Mouse (Mus musculus) cerebellum, postnatal 36 days (tissue): ENCODE results near the gene Ctrb1.

Source experiments
- DNase-seq, 2 experiments: peaks; one replicate each; pipeline ENCODE4 v3.0.0; 2021 to 2022; ENCODE audit warnings: mixed read lengths in 2 of 2

Ctrb1 gene

DNA sequence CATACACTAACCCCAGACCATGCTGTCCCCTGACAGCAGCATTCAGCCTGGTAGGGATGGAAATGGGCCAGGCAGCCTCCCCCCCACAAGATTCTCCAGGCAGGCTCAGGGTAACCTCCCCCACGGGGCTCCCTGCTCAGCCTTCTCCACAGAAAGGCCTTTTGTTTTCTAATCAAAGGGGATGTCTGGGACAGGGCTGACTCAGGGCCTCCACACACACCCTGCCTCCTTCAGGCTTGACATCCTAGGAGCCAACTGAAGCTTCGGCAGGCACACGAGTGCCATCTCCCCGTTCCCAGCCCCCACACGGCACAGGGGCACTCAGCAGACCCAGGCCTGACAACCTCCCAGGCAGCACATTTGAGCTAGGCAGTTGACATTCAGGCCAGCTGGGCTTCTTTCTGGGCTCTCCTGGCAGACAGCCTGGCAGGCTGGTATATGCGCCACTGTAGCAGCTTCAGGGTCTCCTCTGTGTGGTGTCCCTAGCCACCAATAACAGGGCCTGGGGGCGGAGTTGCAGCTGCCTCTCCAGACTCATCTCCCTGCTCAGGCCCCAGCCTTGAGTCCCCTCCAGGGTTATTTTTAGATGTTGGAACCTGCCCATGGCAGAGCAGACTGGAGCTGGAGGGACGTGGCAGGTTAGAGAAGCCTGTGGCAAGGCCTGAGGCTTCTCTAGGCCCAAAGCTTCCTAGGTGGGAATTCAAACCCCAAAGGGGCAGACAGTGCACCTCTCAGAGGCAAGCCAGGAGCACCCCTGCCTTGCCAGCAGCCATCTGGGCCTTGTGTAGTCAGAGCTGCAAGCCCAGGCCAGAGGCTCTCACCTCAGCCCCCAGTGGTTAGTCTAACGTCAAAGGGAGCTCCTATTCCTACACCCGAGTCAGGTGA is 26.0 kb upstream of the Ctrb1 start:
- peak; percentile 73 to 74 for DNase-seq

DNA sequence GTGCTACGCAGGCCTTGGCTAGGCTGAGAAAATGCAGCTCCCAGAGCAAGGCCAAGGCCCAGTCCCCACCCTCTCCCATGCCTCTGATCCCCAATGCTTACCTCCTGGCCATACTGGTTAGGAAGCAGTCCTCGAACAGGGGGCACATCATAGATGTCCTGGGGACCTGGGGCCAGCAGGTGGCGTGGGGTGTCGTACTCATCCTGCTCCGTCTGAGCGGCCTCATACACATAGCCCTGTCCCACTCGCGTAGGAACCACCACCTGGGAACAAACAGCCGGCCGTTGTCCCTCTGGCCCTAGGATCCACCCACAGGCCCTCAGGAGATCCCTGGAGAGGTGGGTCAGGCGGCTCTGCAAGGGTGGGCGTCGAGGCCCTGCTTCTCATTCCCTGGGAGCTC is 24.7 kb upstream of the Ctrb1 start:
- peak in 1 of 2 experiments; percentile 17 for DNase-seq

DNA sequence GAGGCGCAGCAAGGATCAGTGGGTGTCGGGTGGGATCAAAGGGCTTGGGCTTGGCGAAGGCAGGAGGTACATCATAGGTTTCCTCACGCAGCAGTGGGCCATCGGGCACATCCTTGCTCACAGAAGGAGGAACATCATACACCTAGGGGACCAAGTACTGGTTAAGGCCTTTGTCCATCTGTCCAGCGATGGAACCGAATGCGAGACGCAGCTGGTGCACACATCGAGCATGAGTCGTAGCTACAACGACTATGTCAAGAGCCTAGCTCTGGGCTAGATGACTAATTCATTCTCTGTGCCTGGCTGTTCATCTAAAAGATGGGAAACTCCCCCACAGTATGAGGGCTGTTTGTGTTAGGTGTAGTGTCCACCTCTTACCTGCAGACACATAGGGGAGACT is 23.5 kb upstream of the Ctrb1 start:
- no peak for DNase-seq

DNA sequence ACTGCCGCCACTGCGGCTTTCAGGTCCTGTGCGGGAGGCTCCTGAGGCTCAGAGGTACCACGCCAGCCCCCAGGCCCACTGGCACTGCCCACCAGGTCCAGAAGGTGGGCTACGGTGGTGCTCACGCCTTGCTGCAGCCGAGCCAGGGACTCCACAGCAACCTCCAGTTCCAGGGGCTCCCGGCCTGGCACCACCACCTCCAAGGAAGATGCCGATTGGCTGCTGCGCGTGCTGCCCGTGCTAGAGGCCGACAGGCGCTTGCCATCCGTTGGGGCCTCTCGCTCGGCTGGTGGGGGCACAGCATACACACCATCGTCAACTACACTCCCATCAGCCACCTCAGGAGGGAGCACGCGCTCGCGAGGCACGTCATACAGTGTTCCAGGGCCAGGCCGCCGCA is 23.0 kb upstream of the Ctrb1 start:
- no peak for DNase-seq

DNA sequence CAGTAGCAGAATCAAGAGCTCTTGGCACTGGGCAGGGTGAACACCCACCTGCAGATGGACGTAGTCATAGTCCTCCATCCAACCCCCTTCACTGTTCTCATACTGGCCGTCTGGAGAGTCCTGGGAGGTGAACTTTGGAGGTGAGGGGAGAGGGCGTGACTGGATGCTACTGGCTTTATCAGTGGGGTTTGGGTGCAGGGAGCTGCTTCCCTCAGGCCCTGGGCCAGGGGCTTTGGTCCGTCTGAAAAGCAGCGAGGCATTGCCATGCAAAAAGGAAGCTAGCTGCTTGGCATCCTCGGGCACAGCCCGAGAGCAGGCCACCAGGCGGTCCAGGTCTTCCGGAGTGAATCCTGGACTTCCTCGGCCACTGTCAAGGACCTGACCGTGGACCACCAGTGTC is 22.5 kb upstream of the Ctrb1 start:
- no peak for DNase-seq

DNA sequence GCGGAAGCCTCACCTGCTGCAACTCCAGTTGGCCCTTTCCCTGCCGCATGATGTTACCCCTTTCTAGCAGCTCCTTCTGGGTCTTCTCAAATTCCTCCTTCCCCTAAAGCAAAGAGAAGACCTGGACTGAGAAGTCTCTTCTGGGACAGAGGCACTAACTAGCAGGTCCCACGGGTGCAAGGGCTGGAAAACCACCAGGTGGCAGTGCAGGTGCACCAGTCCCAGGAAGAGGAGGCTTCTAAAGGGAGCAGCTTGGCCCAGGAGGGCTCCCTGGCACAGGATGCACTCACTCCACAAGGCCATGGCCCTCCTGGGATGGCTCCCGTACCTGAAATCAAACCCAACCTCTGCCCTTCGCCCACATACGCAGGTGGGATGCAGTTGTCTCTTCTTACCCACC is 21.8 kb upstream of the Ctrb1 start:
- DNase-seq: peak; percentile 92 to 94

DNA sequence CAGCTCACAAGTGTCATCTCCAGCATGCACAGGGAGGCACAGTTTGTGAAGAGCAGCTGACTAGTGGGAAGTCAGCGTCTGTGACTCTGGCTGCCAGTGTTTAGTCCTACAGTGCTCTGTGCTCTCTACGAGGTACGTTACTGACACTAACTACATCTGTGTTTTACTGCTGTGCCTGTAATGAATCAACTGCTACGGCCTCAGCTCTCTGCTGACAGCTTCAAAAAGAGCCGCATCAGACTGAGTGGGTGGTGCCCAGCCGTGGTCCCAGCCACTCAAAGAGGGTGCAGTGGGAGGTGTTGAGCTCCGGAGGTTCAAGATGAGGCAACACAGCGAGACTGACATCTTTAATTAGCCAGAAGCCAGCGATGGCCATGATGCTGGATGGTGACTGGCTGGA is 21.3 kb upstream of the Ctrb1 start:
- DNase-seq: no peak

DNA sequence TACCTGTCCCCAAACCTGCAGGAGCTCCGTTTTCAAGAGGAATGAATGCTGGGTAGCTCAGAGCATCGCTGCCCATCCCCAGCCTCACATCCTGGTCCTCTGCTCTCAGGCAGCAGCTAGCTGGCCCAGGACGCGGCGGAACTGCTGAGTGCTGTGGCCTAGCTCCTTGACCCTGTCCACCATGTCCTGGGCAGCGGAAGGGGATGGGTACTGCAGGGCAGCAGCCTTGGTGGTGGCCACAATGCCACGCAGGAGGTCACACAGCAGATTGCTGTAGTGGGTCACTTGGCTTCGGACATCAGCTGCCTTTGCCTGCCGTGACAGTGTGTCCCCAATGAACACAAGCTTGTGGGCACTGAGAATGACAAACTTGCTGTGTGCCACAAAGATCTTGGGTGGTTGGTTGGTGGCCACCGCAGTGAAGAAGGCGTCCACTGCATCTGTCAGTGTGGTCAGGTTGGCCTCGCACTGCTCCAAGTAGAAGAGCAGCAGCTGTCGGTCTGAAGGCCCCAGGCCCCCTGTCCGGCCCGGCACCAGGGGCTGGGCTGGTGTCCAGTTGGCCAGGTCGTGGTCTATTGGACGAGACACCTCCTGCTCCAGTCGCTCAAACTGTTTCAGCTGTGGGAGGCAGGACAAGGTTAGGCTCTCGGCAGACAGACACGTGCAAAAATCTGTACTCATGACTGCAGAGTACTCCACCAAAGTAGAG is 20.1 kb upstream of the Ctrb1 start:
- no peak for DNase-seq

DNA sequence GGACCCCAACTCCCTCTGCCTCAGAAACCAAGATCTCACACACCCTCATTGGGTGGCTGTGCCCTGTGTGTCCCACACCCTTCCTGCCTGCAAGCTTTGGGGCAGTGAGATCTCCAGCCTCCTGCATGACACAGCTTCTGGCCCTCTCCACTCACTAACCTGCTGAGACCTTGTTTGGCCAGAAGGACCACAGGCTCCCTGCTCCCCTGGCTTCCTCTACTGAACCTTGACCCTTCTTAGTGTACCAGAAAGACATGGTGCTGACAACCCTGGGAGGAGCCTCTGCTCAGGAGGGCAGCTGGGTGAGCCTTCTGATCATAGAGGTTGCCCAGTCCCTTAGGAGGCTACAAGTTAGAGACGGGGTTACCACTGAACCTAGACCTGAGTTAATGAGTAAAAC is 18.4 kb upstream of the Ctrb1 start:
- no peak for DNase-seq

DNA sequence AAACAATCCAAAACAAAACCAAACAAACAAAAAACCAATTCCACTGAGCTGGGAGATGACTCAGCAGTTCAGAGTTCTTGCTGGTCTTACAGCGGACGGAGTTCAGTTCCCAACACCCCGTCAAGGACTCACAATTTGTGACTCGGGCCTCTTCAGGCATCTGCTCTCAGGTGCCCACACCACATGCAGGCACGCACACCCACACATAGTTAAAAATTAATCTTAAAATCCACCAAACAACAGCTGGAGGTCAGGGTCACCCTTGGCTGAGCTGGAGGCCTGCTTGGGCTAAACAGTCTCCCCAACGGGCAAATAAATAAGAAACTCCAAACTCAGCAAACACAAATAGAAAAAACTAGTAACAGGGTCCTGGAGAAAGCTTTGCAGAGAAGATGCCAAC is 17.5 kb upstream of the Ctrb1 start:
- no peak for DNase-seq

DNA sequence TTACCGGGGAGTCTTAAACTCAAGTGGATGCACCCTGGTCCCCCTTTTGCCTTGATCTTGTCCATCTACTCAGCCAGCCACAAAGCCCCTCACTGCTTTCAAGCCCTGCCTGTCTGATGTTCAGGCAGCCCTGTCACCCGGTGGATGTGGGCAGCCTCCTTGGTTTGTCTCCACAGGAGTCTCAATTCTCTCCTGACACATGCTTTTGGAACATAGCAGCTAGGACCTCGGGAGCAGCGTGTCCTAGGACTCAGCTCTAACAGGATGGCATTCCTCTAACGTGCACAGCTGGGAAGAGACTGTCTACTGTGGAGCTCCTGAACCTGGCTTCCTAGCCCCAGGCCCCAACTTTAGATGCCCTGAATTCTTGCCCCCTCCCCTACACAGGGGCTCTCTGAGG is 14.9 kb upstream of the Ctrb1 start:
- DNase-seq: no peak

DNA sequence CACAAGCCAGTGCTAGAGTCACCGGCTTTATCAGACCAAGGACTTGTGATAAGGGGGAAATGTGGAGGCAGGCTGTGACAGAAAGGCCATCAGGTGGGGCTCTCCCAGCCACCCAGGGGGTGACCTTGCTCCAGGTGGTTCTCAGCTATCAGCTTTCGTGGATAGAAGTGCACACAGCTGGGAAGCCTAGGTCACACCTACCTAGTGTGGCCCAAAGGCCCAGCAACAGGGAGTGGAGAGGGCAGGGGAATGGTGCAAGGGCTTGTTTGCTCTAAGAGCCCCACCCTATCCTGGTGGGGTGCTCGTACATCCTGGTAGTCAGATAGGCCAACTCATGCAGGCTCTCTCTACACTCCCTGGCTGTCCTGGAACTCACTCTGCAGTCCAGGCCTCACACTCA is 14.4 kb upstream of the Ctrb1 start:
- no peak for DNase-seq

DNA sequence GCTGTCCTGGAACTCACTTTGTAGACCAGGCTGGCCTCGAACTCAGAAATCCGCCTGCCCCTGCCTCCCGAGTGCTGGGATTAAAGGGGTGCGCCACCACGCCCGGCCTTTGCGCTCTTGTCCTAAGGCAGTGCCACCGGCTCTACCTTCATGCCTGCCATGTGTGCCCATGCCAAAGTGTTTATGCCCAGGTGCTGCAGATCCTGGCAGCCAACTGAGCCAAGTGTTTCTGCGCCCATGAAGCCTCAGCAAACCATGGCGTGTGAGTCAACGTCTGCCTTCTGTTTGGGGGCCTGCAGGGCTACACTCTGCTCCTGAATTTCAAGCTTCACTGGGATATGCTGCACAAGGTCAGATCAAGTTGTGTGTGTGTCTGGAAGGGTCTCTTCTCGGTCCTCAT is 13.8 kb upstream of the Ctrb1 start:
- DNase-seq: peak; percentile 50 to 51

DNA sequence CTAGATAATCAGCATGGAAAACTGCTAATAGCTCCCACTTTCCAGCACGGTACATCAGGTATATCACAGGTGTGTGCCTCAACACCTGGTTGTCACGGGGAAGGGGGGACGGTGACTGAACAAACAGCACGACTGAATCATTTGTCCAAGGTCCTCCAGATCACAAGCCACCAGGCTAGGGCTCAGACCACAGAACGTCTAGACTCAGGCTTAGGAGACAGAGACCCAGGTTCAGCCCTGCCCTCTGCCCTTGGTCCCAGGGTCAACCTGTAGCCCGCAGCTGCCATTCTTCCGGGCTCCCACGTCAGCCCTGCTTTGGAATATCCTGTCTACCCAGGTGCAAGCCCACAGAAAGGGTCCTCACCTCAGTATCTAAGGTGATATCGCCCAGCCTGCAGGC is 10.6 kb upstream of the Ctrb1 start:
- no peak for DNase-seq

DNA sequence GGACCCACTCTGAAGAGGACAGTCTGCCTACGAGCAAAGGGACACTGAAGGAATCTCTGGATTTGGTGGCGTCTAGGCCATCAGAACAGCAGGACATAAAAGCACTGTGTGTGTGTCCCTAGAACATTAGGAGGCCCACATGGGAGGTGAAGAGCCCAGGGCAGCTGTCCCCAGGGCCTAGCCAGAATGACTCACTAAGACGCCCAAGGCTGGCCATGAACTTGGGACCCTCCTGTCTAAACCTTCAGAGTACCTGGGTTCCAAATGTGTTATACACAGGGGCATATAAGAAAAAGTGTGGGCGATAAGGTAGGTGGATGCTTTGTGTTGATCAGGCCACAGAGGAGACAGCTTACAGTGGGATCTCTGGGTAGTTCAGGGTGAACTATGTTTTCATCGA is 9.9 kb upstream of the Ctrb1 start:
- DNase-seq: no peak

DNA sequence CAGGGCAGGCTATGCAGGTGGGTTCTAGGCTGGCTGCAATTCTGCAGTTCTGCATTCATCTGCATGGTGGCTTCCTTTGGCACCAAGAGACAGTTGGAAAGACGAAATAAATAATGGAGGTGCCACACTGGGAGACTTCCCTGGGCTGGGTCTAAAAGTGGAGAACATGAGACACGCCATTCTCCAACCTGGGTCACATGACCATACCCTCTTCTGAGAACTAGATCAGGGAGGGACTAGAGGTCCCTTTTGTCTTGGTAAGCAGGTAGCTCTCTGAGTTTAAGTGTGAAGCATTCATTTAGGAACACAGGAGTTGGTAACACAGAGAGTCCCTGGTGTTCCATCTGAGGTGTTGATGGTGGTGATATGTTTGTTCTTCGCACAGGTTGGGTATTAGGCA is 9.4 kb upstream of the Ctrb1 start:
- DNase-seq: no peak

DNA sequence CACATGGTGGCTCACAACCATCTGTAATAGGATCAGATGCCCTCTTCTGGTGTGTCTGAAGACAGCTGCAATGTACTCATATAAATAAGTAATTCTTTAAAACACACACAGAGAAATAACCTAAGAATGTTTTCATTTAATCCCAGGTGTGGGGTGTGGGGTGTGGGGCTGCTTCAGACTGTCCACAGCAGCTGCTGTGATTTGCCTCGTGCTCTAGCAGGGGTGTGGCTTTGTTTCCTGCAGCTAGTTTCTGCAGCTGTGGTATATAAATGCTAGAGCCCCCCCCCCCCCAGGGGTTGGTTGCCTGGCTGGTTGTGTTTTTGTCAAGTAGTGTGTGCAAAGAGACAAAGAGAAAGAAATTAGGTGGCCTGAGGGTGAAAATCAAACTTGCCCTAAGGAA is 8.2 kb upstream of the Ctrb1 start:
- no peak for DNase-seq

DNA sequence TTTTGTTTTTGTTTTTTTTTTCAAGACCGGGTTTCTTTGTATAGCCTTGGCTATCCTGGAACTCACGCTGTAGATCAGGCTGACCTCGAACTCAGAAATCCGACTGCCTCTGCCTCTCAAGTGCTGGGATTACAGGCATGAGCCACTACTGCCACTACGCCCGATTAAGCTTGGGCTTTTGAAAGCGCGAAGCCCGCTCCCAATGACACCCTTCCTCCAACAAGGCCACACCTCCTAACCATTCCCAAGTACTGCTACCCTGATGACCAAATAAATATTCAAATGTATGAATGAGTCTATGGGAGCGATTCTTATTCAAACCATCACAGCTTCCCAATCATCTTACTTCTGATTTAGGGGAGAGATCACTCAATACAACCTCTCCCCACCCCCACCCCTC is 6.8 kb upstream of the Ctrb1 start:
- no peak for DNase-seq

DNA sequence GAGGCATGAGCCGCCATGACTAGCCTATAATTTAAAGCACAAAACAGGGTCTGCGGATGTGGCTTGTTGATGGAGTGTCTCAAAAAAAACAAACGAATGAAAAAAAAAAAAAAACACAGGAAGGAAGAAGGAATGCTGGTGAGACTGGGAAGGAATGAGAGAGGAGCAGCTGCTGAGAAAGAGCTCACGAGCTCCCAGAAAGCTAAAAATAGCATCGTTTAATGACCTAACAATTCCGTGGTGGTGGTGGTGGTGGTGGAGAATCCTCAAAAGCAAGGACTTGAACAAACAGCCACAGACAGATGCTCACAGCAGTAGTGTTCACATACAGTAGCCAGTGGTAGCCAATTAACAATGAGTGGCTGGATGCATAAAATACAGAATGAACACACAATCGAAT is 4.6 kb upstream of the Ctrb1 start:
- no peak for DNase-seq

DNA sequence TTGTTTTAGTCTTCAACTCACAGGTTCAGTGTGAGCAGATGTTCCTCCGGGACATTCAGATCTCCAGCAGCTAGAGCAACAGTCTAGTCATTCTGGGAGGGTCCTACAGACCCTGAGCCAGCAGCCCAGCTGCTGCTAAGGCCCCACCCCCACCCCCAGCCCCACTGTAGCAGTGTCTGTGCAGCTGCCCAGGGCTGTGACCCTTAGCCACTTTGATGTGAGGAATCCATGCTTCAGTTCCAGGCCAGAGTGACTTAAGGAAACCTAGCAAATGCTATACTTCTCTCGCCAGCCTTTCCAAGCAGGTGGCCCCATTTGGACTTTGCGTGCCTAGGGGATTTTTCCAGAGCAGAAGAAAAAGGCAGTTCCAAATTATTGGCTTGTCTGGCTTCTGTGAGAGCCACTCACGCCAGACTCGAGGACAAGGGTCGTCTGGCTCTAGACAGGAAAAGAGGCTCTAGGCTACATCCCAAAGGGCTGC is 2.5 kb upstream of the Ctrb1 start:
- no peak for DNase-seq

DNA sequence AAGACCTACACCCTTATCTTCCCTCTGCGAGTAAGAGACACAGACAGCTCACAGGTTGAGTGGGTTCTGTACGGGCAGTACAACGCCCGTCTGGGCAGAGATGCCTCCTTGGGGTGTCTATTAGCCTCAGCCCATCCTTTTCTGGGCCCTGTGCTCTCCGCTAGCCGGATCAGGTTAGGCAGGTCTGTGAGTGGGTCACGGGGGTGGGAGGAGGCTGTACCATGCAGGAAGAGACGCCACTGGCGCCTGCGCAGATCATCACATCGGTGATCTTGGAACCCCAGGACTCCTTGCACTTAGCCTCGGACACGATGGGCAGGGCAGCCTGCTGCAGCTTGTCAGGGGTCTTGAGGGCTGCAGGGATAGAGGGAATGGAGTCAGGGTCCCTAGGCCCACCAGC is 3.9 kb downstream of the Ctrb1 start:
- DNase-seq: no peak

DNA sequence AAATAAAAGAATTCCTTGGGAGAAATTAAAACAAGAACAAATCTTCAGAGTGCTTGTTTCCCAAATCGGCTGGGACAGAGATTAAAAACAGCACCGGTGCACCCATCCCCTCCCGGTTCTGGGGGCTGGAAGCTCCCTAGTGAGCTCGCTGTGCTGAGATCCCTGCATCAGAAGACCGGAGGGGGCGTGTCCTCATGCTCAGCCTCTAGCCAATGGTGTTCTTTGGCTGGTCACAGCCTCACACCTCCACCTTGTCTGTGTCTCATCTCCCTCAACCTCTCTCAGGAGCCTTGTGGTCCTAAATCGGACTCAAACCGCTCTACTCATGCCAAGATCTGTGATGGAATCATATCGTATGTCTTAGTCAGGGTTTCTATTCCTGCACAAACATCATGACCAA is 8.3 kb downstream of the Ctrb1 start:
- DNase-seq: no peak

DNA sequence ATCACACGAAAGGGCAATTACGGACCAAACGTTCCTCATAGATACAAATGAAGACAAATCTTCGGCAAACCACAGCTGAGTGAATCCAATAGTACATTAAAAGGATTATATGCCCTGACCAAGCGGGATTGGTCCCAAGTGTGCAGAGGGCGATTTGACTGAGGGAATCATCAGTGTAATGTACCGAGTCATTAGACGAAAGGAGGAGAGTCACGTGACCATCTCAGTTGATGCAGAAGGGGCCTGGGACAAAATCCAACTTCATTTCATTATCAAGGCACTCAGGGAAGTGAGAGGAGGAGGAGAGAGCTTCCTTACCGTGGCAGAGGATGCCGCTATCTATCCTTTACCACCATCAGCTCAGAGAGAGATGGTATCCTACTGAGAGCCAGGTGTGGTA is 9.7 kb downstream of the Ctrb1 start:
- no peak for DNase-seq

DNA sequence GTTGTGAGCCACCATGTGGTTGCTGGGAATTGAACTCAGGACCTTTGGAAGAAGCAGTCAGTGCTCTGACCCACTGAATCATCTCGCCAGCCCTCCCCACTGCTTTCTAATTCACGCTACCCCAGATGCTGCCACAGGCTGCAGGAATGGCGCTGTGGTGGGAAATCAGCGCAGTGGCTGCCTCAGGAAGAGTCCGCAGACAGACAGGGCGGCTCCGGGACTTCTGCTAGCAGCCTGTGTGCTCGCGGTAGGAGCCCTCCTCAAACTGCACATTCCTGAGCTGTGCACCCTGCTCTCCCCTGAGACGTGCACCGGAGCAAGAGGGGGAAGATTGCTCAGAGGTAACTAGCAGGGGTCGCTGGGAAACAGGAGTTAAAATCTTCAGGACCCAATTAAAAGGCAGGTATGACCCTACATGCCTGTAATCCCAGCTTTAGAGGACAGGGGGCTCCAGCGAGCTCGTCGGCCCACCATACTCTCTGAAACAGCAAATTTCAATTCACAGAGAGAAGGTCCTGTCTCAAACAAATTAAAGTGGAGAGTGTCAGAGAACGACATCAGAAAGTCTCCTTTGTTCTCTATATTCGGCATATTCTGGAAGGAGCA is 10.3 kb downstream of the Ctrb1 start:
- no peak for DNase-seq
